Mouse (Mus musculus): ENCODE data around the gene Rreb1. TPM values are rescaled to one million over a fixed set of nuclear protein-coding genes. Genes with fewer than 3 reads are reported as not detected.

Gene Rreb1
- total and polyA plus RNA-seq, 3 experiments, result 8.1 to 34.0 TPM; not detected in 1

DNA sequence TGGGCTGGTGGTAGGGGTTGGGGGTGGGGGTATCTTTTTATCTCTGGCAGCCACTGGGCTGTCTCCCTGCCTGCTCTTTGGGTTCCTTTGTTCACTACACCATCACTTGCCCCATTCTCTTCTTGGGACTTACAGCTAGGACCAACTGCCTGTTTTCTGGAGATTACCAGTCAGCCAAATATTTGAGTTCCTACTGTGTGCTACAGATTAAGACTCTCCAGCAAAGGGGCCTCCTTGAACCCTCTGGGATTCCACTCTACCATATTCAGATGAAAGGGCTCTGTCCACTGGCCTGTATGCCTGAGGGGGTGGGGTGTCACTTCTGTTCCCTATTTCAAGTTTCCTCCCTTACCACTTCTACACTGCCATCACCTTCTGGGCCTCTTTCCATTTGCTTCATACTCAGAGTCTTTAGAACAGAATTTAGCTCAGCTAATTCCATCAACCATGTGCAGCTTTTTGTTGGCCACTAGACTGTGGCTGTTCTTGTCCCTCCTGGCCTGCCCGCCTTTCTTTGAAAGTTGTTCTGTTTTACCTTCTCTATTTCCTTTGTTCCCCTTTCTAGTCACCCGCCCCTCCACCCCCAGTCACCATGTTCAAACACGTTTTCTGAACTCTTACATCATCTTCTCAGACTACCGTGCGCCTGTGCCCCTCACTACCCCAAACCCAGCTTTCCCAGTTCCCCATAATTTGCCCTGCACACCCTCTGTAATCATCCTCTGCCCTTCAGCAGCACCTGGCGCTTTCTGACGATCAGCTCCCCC is 95.1 kb downstream of the Rreb1 start:
- Histone ChIP-seq H3K27ac (ENCODE audit: control insufficient read depth, low read depth, low read length) (peak overlapping the region; percentile 99), H3K4me3 (ENCODE audit: control insufficient read depth in 1 of 2, insufficient read depth in 1 of 2, low read depth in 2 of 2, low read length in 2 of 2) (peak overlapping the region; percentile 44 to 57), H3K27me3 (ENCODE audit: control insufficient read depth in 1 of 2, insufficient read depth in 2 of 2, low read length in 2 of 2) (no peaks in the 10 kb centered on the region), H3K4me1 (ENCODE audit: control insufficient read depth in 1 of 2, insufficient read depth in 2 of 2, low read length in 2 of 2) (peaks cover 45 to 60% of the 10 kb centered on the region in 2 experiments), H3K9me3 (replicated peaks; ENCODE audit: insufficient read depth, low read length) (no peaks in the 10 kb centered on the region), H3K79me2 (ENCODE audit: control insufficient read depth, insufficient read depth, low read length, poor library complexity) (peaks cover 60% of the 10 kb centered on the region), H3K36me3 (ENCODE audit: control insufficient read depth in 1 of 2, insufficient read depth in 2 of 2, low read length in 2 of 2) (peaks cover 5 to 90% of the 10 kb centered on the region in 2 experiments), H3K9ac (ENCODE audit: control insufficient read depth, low read depth, low read length, poor library complexity, severe bottlenecking) (peak overlapping the region; percentile 87)
- peak; percentile 91 for DNase-seq (ENCODE audit: low read depth, low spot score)
- TF ChIP-seq NRF1 (IDR thresholded peaks at IDR 0.05; ENCODE audit: insufficient read depth, low read depth, low read length, poor library complexity, severe bottlenecking) (peak; percentile 46; the same call in 1 of the 2 replicates), TCF12 (IDR thresholded peaks at IDR 0.05; ENCODE audit: low read depth, low read length) (peak; percentile 54), CTCF (IDR thresholded peaks at IDR 0.05 in 2 of 3, conservative IDR thresholded peaks at IDR 0.05 in 1 of 3; ENCODE audit: control insufficient read depth in 1 of 3, insufficient read depth in 1 of 3, low read depth in 2 of 3, low read length in 3 of 3, poor library complexity in 1 of 3, severe bottlenecking in 1 of 3) (no peak), MAX (IDR thresholded peaks at IDR 0.05; ENCODE audit: low read length) (peak; percentile 48), POLR2AphosphoS5 (IDR thresholded peaks at IDR 0.05; ENCODE audit: borderline replicate concordance, low read depth, low read length) (no peak), UBTF (IDR thresholded peaks at IDR 0.05; ENCODE audit: borderline replicate concordance, insufficient read depth, low read depth, low read length) (no peak), USF1 (IDR thresholded peaks at IDR 0.05; ENCODE audit: low read depth, low read length) (no peak), CHD1 (IDR thresholded peaks at IDR 0.05; ENCODE audit: low read depth, low read length) (no peak), ZC3H11A (IDR thresholded peaks at IDR 0.05; ENCODE audit: low read depth, low read length) (no peak), HCFC1 (IDR thresholded peaks at IDR 0.05; ENCODE audit: low read depth, low read length) (no peak), E2F4 (IDR thresholded peaks at IDR 0.05; ENCODE audit: borderline replicate concordance, low read depth, low read length) (no peak), RCOR1 (IDR thresholded peaks at IDR 0.05; ENCODE audit: low read depth, low read length) (peak; percentile 45), SIN3A (IDR thresholded peaks at IDR 0.05; ENCODE audit: low read length) (peak; percentile 48; the same call in 1 of the 2 replicates), CHD2 (IDR thresholded peaks at IDR 0.05; ENCODE audit: low read length) (no peak), GATA1 (IDR thresholded peaks at IDR 0.05; ENCODE audit: low read depth, low read length) (peak; percentile 55; the same call in 1 of the 2 replicates), ETS1 (IDR thresholded peaks at IDR 0.05; ENCODE audit: low read depth, low read length) (peak; percentile 82), BHLHE40 (IDR thresholded peaks at IDR 0.05; ENCODE audit: borderline replicate concordance, low read depth, low read length) (peak; percentile 45; the same call in 1 of the 2 replicates), POLR2AphosphoS2 (IDR thresholded peaks at IDR 0.05; ENCODE audit: low read length) (peak; percentile 61; the same call in 1 of the 2 replicates), RAD21 (IDR thresholded peaks at IDR 0.05; ENCODE audit: low read depth, low read length) (no peak), KAT2A (conservative IDR thresholded peaks at IDR 0.05; ENCODE audit: low read depth, low read length) (no peak), MYC (IDR thresholded peaks at IDR 0.05; ENCODE audit: low read depth, low read length) (peak; percentile 93), POLR2A (IDR thresholded peaks at IDR 0.05; ENCODE audit: control insufficient read depth in 1 of 2, insufficient read depth in 1 of 2, low read depth in 1 of 2, low read length in 2 of 2, poor library complexity in 1 of 2) (peak in 1 of 2 experiments; percentile 56; a peak in 2 of 4 replicates), EP300 (IDR thresholded peaks at IDR 0.05; ENCODE audit: low read depth in 1 of 2, low read length in 2 of 2) (peak; percentile 43 to 64), MEF2A (IDR thresholded peaks at IDR 0.05; ENCODE audit: extremely low read depth, insufficient replicate concordance, low read depth, low read length, poor library complexity, severe bottlenecking) (no peak), ZMIZ1 (IDR thresholded peaks at IDR 0.05; ENCODE audit: low read depth, low read length) (peak; percentile 40; the same call in 1 of the 2 replicates), TBP (IDR thresholded peaks at IDR 0.05; ENCODE audit: low read depth, low read length) (peak; percentile 37), MYB (IDR thresholded peaks at IDR 0.05; ENCODE audit: low read depth, low read length) (no peak), TAL1 (IDR thresholded peaks at IDR 0.05; ENCODE audit: low read length) (peak; percentile 88), JUND (IDR thresholded peaks at IDR 0.05; ENCODE audit: low read depth, low read length) (0 out of 2 replicates have a peak, but pooled peaks have one; percentile 42), SMC3 (IDR thresholded peaks at IDR 0.05; ENCODE audit: low read depth, low read length) (no peak), MXI1 (IDR thresholded peaks at IDR 0.05; ENCODE audit: low read depth, low read length) (peak; percentile 54), NELFE (IDR thresholded peaks at IDR 0.05; ENCODE audit: low read depth, low read length) (peak; percentile 50), ZNF384 (IDR thresholded peaks at IDR 0.05; ENCODE audit: low read depth, low read length) (no peak), USF2 (IDR thresholded peaks at IDR 0.05; ENCODE audit: borderline replicate concordance in 1 of 2, insufficient read depth in 1 of 2, low read depth in 1 of 2, low read length in 2 of 2) (no peak), ELF1 (IDR thresholded peaks at IDR 0.05; ENCODE audit: low read depth, low read length) (peak; percentile 5; the same call in 1 of the 2 replicates)
